Mouse (Mus musculus): Measurements from ENCODE around the gene Ly6g6f.
A peak's percentile ranks its signal among the peaks of the same experiment; 100 is the strongest.

DNA sequence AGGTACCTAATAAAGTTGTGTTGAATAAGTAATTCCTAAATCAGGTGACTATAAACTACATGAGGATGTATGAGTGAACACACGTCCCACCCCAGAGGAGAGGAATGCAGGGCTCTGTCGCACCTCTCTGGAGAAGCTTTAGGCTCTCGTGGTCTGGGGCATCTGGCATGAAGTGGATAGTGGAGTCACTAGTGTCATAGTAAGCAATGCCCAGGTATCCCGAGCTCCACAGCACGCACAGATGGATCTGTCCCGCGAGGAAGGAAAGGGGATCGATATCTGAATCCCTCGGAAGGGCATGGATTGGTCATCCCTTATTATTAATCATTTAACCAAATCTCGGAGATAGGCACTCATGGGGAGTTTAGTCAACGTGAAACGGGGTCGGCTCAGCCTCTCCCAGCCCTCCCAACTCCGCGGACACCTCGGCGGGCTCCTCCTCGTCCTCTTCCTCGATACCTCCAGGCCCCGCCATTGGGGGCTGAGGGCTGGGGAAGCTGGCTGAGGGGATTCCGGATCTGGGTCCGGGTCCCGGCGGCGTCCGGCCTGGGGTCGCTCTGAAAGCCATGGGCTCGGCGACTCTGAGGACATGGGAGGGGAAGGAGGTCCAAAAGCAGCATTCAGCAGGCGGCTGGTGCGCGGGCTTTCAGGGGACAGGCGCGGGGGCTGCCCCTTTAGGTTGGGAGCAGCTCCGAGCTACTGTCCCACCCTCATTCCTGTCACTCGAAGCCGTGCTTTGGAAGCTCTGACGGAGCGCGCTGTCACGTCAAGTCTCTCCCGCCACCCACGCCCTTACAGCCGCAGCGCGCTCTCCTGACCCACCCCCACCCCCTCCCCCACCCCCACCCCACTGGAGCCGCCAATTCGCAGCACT, 39.4 kb downstream of the Ly6g6f start:
- TF ChIP-seq CTCF (IDR thresholded peaks at IDR 0.05; ENCODE audit: control insufficient read depth, insufficient read depth, insufficient replicate concordance, low read depth, low read length) (no peak), POLR2A (IDR thresholded peaks at IDR 0.05; ENCODE audit: control insufficient read depth, low read depth, low read length) (peak; percentile 63; the same call in 1 of the 2 replicates)

Data from testis, adult 2 months (tissue).